Mouse (Mus musculus) heart, embryonic 11.5 days (tissue): ENCODE results near the gene Cdc37. TPM values are rescaled to one million over a fixed set of nuclear protein-coding genes. Genes with fewer than 3 reads are reported as not detected.
A peak's percentile ranks its signal among the peaks of the same experiment; 100 is the strongest.

Experiments used
- ATAC-seq: fragments of 200-750 bp; cut with Nextera tagmentation; replicated peaks from 2 replicates; pipeline ENCODE4 v1.8.0; 2017; ENCODE audit warnings: moderate library complexity; ENCODE audit not compliant: insufficient number of reproducible peaks, low FRiP score, low TSS enrichment
- H3K27ac ChIP-seq: fragments of 300-500 bp; sonication (generic); 2 replicates; pipeline ENCODE4 v1.5.1; 2014; ENCODE audit warnings: mild to moderate bottlenecking, low read depth, low read length
- H3K27me3 ChIP-seq: fragments of 300-500 bp; sonication (generic); 2 replicates; pipeline ENCODE4 v1.6.1; 2014; ENCODE audit warnings: mild to moderate bottlenecking, low read length, mixed read lengths; ENCODE audit not compliant: control insufficient read depth, insufficient read depth
- H3K36me3 ChIP-seq: fragments of 300-500 bp; sonication (generic); 2 replicates; pipeline ENCODE4 v1.6.1; 2014; ENCODE audit warnings: mild to moderate bottlenecking, low read length, moderate library complexity, mixed read lengths; ENCODE audit not compliant: control insufficient read depth, insufficient read depth
- H3K4me1 ChIP-seq: fragments of 300-500 bp; sonication (generic); 2 replicates; pipeline ENCODE4 v1.6.1; 2014; ENCODE audit warnings: low read length; ENCODE audit not compliant: control insufficient read depth, insufficient read depth
- H3K4me2 ChIP-seq: fragments of 300-500 bp; sonication (generic); 2 replicates; pipeline ENCODE4 v1.6.1; 2014; ENCODE audit warnings: mild to moderate bottlenecking, moderate library complexity
- H3K4me3 ChIP-seq: fragments of 300-500 bp; sonication (generic); 2 replicates; pipeline ENCODE4 v1.5.1; 2014; ENCODE audit warnings: low read depth, low read length
- H3K9ac ChIP-seq: fragments of 300-500 bp; sonication (generic); 2 replicates; pipeline ENCODE4 v1.6.1; 2014; ENCODE audit warnings: mild to moderate bottlenecking, low read depth, low read length, moderate library complexity
- H3K9me3 ChIP-seq: fragments of 300-500 bp; sonication (generic); replicated peaks from 2 replicates; pipeline ENCODE4 v1.6.1; 2016; ENCODE audit warnings: low read length; ENCODE audit not compliant: control insufficient read depth
- WGBS: fragments of 180-500 bp; shearing (Covaris S2); extraction: QIAGEN DNeasy Blood & Tissue Kit; methylation state at CpG from one replicate; pipeline ENCODE4 v1.1.7; 2014; ENCODE audit not compliant: insufficient replicate concordance; 5-methylcytosine and 5-hydroxymethylcytosine counted together
- polyA plus RNA-seq: library from polyadenylated mRNA; unstranded; fragments of >200 nt; fragmentation: Nextera tagmentation; extraction: Ambion mirVana; gene quantifications from 2 replicates; pipeline ENCODE4 v1.2.1, GENCODE M21; 2014

Gene Cdc37
- polyA plus RNA-seq, 1 experiment from 2014 or later: 254 TPM

- Histone ChIP-seq H3K4me1 (peaks cover 14% of the 10 kb centered on the region), H3K27me3 (no peaks in the 10 kb centered on the region), H3K36me3 (peaks cover 24% of the 10 kb centered on the region), H3K27ac (no peak overlapping the region), H3K9me3 (no peaks in the 10 kb centered on the region), H3K9ac (peak overlapping the region; percentile 92), H3K4me3 (peak overlapping the region; percentile 81), H3K4me2 (peak overlapping the region; percentile 80)
- ATAC-seq: no peak
- WGBS: 100% methylated on average over 1 of the region's 1 CpGs
Observed at GRCm38 (mm10) chr9:21090537-21090936, 59.2 kb downstream of the Cdc37 start.

GRCm38 (mm10) chr9:21083324-21083723, 66.5 kb downstream of the Cdc37 start:
- WGBS: 83% methylated on average over 3 of the region's 3 CpGs
- Histone ChIP-seq H3K4me1 (no peaks in the 10 kb centered on the region), H3K27me3 (no peaks in the 10 kb centered on the region), H3K9me3 (no peaks in the 10 kb centered on the region), H3K9ac (no peak overlapping the region), H3K27ac (no peak overlapping the region), H3K36me3 (peaks cover 72% of the 10 kb centered on the region), H3K4me2 (no peak overlapping the region), H3K4me3 (no peak overlapping the region)
- ATAC-seq: no peak

Other genes with a start within 250 kb of the Cdc37 start
- gene Dnmt1, start 190.1 kb downstream of the Cdc37 start, polyA plus RNA-seq: 50.5 and 59.3 TPM in 2 replicates
- gene S1pr2, start 173.2 kb downstream of the Cdc37 start, polyA plus RNA-seq: 24.6 and 26.5 TPM in 2 replicates
- gene Mrpl4, start 147.2 kb downstream of the Cdc37 start, polyA plus RNA-seq: 140 and 147 TPM in 2 replicates
- 8.1 and 8.5 TPM in 2 replicates for gene Icam1, start 134.0 kb downstream of the Cdc37 start, polyA plus RNA-seq
- 18.9 and 25.4 TPM in 2 replicates for gene Icam4, start 120.6 kb downstream of the Cdc37 start, polyA plus RNA-seq
- gene Icam5, start 117.9 kb downstream of the Cdc37 start, polyA plus RNA-seq: not detected in 2 replicates
- 0.28 and 1.8 TPM in 2 replicates for gene Zglp1, start 82.9 kb downstream of the Cdc37 start, polyA plus RNA-seq
- gene Gm49373, start 76.9 kb downstream of the Cdc37 start, polyA plus RNA-seq: 0.31 and 0.44 TPM in 2 replicates
- gene Fdx1l, start 76.4 kb downstream of the Cdc37 start, polyA plus RNA-seq: 52.9 and 58.2 TPM in 2 replicates
- gene Gm38431, start 58.0 kb downstream of the Cdc37 start, polyA plus RNA-seq: 1.2 and 1.9 TPM in 2 replicates
- 53.6 and 57.8 TPM in 2 replicates for gene Raver1, start 58.0 kb downstream of the Cdc37 start, polyA plus RNA-seq
- gene Tyk2, start 18.7 kb downstream of the Cdc37 start, polyA plus RNA-seq: 9.4 and 10.9 TPM in 2 replicates
- 7.6 and 8.3 TPM in 2 replicates for gene Pde4a, start 15.7 kb upstream of the Cdc37 start, polyA plus RNA-seq
- 22.3 and 35.7 TPM in 2 replicates for gene Keap1, start 89.4 kb upstream of the Cdc37 start, polyA plus RNA-seq
- 0.11 and 0.31 TPM in 2 replicates for gene S1pr5, start 98.5 kb upstream of the Cdc37 start, polyA plus RNA-seq
- 45.5 and 48.2 TPM in 2 replicates for gene Atg4d, start 115.3 kb upstream of the Cdc37 start, polyA plus RNA-seq
- 9.9 and 12.3 TPM in 2 replicates for gene Kri1, start 138.0 kb upstream of the Cdc37 start, polyA plus RNA-seq
- 88.4 and 99.8 TPM in 2 replicates for gene Cdkn2d, start 141.4 kb upstream of the Cdc37 start, polyA plus RNA-seq
- gene Ap1m2, start 162.4 kb upstream of the Cdc37 start, polyA plus RNA-seq: 0.55 and 1.1 TPM in 2 replicates
- 62.3 and 70.0 TPM in 2 replicates for gene Slc44a2, start 170.7 kb upstream of the Cdc37 start, polyA plus RNA-seq
- gene Ilf3, start 217.9 kb upstream of the Cdc37 start, polyA plus RNA-seq: 120 and 138 TPM in 2 replicates